Mouse (Mus musculus): ENCODE measurements around the gene Cel.

Gene Cel

GRCm38 (mm10) chr2:28585043-28585571 is 21.9 kb upstream of the Cel start:
- DNase-seq (ENCODE audit: low read depth, low spot score): peak; percentile 60

- no peak for DNase-seq (ENCODE audit: low read depth, low spot score)
Measured at GRCm38 (mm10) chr2:28583651-28584050, 20.4 kb upstream of the Cel start, which contains the start of gene Gtf3c5. Gene Gtf3c5, minus strand, starts transcription at chr2:28583751.

- DNase-seq (ENCODE audit: low read depth, low spot score): peak; percentile 92
Measured at GRCm38 (mm10) chr2:28582647-28583353, 19.6 kb upstream of the Cel start.

- no peak for DNase-seq (ENCODE audit: low read depth, low spot score)
Measured at GRCm38 (mm10) chr2:28578003-28578402, 14.8 kb upstream of the Cel start.

GRCm38 (mm10) chr2:28576815-28577214 is 13.6 kb upstream of the Cel start:
- DNase-seq (ENCODE audit: low read depth, low spot score): peak; percentile 11

- DNase-seq (ENCODE audit: low read depth, low spot score): no peak
Measured at GRCm38 (mm10) chr2:28575341-28575740, 12.1 kb upstream of the Cel start.

- DNase-seq (ENCODE audit: low read depth, low spot score): no peak
Measured at GRCm38 (mm10) chr2:28569903-28570302, 6.7 kb upstream of the Cel start.

GRCm38 (mm10) chr2:28566545-28566944 is 3.3 kb upstream of the Cel start:
- no peak for DNase-seq (ENCODE audit: low read depth, low spot score)

- no peak for DNase-seq (ENCODE audit: low read depth, low spot score)
Measured at GRCm38 (mm10) chr2:28564380-28564779, 1.2 kb upstream of the Cel start.

GRCm38 (mm10) chr2:28563830-28564229 is 627 bp upstream of the Cel start:
- DNase-seq (ENCODE audit: low read depth, low spot score): no peak

- no peak for DNase-seq (ENCODE audit: low read depth, low spot score)
Measured at GRCm38 (mm10) chr2:28557452-28557851, 5.8 kb downstream of the Cel start.

- DNase-seq (ENCODE audit: low read depth, low spot score): no peak
Measured at GRCm38 (mm10) chr2:28552301-28552700, 10.9 kb downstream of the Cel start.

- DNase-seq (ENCODE audit: low read depth, low spot score): no peak
Measured at GRCm38 (mm10) chr2:28549157-28549556, 14.0 kb downstream of the Cel start.

GRCm38 (mm10) chr2:28547237-28548172 is 15.7 kb downstream of the Cel start:
- DNase-seq (ENCODE audit: low read depth, low spot score): no peak

GRCm38 (mm10) chr2:28546560-28546959 is 16.6 kb downstream of the Cel start:
- no peak for DNase-seq (ENCODE audit: low read depth, low spot score)

GRCm38 (mm10) chr2:28545976-28546375 is 17.2 kb downstream of the Cel start:
- DNase-seq (ENCODE audit: low read depth, low spot score): no peak

GRCm38 (mm10) chr2:28543894-28544293 is 19.3 kb downstream of the Cel start:
- no peak for DNase-seq (ENCODE audit: low read depth, low spot score)

- no peak for DNase-seq (ENCODE audit: low read depth, low spot score)
Measured at GRCm38 (mm10) chr2:28540587-28541227, 22.5 kb downstream of the Cel start.

- no peak for DNase-seq (ENCODE audit: low read depth, low spot score)
Measured at GRCm38 (mm10) chr2:28539949-28540348, 23.3 kb downstream of the Cel start.

GRCm38 (mm10) chr2:28539206-28539605 is 24.0 kb downstream of the Cel start:
- DNase-seq (ENCODE audit: low read depth, low spot score): no peak

GRCm38 (mm10) chr2:28538817-28539128 is 24.4 kb downstream of the Cel start:
- no peak for DNase-seq (ENCODE audit: low read depth, low spot score)
